Mouse (Mus musculus) embryo, embryonic 11 days (tissue): ENCODE measurements around the gene Matk.

Experiments
- DNase-seq: peaks from one replicate; pipeline ENCODE4 v3.0.0-alpha.2; 2015

Matk gene

DNA sequence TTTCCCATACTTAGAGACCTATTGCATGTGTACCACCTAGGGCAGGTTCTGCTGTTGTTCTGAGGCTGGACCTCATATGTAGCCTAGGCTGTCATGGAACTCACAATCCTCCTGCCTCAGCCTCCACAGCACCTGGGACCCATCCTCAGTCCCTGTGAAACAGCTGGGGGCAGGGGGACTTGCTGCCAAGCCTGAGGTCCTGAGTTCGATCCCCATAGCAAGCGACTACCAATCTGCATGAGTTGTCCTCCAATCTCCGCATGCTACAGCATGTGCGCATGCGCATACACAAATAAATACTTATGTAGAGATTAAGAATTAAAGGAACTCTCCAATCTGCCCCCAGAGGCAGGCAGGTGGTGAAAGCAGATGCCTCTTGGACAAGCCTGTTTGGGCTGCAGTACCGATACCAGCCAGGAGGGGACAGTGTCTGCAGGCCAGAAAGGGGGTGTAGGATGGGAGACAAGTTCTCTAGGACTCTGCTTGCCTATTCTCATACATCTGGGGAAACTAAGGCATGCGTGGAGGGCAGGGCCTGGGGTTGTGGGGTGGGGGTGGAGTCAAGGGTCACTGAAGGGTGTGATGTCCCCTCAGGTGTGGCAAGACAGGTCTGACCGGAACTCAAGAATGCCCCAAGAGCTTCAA is 34.9 kb downstream of the Matk start:
- peak; percentile 33 for DNase-seq

DNA sequence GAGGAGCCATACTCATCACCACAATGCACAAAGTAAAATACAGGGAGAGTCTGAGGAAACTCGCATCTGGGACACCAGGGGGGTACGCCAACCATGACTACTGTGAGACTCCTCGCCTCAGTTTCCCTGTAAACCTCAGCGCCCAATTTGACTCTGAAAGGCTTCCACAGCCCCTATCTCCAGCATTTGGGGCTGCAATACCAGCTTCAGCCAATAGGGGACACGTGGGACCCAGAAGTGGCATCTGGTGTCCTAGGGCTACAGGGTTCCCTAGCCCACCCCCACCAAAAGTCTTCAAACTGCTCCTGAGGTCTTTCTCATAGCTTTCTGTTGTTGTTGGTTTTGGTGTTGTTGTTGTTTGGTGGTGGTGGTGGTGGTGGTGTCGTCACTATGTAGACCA is 35.9 kb downstream of the Matk start:
- DNase-seq = peak; percentile 50

DNA sequence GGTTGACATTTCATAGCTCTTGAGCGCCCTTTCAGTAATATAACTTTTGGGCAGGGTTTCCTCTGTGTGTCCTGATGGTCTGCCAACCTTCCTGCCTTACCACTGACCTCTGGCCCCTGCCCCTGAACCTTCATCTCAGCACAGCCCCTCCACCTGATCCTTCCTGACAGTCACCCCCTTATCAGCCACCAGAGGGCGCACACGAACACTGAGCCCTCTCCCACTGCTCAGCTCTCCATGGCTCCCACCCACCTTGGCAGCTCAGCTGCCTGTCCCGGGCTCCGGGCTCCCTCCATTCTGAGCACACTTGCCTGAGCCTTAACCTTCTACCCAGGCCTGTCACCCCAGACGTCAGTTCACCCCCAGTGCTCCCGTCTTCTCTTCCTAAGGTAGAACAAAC is 36.5 kb downstream of the Matk start:
- peak; percentile 77 for DNase-seq

DNA sequence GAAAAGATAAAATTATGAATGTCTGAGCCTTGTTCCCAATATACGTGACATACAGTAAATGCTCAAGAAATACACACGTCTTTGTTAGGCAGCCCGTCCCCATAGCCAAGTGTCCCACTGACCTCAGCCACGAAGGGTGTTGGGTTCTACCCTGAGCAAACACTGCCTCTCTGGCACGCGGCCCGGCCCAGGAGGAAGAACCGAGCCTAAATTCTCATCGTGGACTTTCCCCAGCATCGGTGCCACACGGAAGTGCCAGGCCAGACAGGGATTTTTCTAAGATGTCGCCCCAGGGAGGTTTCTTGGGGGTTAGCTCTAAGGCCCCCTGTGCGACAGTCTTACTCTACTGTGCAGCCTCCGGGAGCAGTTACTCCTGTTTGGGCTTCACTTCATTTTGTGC is 37.1 kb downstream of the Matk start:
- DNase-seq = no peak

- DNase-seq = no peak
Measured at GRCm38 (mm10) chr10:81290698-81291460, 38.1 kb downstream of the Matk start.

DNA sequence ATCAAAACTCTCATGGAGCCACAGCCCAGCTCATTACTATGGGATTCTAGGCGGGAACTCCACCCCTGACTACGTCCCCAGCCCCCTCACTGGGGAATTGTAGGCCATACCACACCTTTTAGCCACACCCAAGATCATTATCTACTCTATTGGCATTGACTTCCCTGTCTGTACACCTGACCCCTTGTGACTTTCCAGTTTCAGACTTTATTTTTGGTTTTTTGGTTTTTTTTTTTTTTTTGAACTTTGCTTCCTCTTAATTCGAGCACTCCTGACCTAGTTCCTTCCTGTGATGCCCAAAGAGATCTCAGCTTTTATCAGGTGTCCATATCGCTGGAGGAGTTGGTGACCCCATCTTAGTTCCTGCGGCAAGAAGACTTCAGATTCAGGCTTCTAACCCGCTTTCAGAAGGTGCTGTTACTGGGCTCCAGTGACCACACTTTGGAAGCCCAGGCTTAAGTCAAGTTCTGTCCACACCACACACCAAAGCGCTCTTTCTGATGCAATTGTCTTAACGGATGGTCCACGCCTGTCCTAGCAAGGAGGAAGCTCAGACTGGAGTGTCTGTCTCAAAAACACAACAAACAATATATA is 38.9 kb downstream of the Matk start, which contains the start of gene Tjp3:
Gene Tjp3, minus strand, starts transcription at position 71 of the 594 bp plus-strand sequence.
- no peak for DNase-seq

DNA sequence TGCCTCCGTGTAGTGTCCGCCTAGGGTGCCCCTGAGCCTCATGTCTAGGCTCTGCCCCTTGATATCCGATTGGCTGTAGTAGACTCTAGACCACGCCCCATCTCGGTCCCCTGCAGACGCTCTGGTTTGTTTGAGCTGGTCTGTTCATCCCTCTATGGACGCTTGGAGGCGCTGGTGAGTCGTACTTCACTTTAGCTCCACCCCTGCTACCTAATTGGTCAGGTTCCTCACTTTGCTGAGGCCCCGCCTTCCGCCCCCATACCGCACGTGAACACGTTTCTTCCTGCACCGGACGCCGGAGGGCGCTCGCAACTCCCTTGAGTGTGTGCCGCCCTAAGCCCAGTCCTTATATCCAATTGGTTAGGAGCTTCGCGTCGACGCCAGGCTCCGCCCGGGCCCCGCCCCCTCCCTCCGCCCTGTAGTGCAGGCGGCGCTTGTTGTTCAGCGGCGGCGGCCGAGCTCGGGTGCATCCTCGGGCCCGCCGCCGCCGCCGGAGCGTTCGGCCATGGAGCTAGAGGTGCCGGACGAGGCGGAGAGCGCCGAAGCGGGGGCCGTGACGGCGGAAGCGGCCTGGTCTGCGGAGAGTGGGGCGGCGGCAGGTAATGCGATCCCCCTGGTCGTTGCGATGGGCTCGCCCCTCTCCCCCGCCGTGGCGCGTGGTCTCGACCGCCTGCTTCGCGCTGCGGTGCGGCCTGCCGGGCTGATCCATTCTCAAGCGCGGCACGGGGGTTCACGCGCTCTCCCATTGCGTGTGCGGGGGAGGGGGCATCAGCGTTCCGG is 40.0 kb downstream of the Matk start, which contains the start of gene Pip5k1c:
Gene Pip5k1c, plus strand, starts transcription at position 410 of the 780 bp plus-strand sequence.
- DNase-seq = peak; percentile 100

- no peak for DNase-seq
Measured at GRCm38 (mm10) chr10:81293334-81294030, 40.7 kb downstream of the Matk start.

- no peak for DNase-seq
Measured at GRCm38 (mm10) chr10:81294442-81294841, 41.7 kb downstream of the Matk start.

DNA sequence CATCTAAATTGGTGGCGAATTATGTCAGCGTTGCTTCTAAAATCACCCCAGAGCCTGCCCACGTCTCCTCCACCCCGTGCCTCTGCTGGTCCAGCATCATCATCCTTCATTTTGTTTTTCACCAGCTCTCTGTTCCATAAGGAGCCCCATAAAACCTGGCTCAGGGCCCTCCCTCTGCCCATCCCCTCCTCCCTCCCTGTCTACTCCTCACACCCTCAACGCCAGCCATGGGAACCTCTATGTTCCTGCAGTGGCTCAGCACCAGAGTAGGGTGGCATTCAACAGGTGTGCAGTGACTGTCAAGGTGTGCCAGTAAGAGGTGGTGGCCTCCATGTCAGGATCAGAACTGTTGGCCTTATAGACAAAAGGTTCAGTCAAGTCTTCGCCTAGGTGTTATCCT is 42.5 kb downstream of the Matk start:
- DNase-seq = no peak

DNA sequence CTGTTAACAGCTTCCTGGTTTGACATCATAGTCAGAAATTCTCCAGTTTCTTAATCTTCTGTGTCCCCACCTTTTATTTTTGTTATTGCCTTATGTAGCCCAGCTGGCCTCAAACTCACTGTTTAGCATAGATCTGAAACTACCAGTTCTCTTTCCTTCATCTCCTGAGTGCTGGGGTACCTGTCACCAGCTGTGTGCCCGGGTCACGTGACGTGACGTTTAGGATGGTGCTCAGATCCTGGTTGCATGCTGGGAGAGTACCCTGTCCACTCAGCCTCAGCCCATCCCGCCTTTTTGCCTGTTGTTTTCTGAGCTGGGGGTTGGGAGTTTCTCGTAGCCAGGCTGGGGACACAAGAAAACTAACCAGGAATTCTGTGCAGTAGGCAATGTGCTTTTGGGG is 44.5 kb downstream of the Matk start:
- DNase-seq = no peak

GRCm38 (mm10) chr10:81297845-81298244 is 45.1 kb downstream of the Matk start:
- no peak for DNase-seq

DNA sequence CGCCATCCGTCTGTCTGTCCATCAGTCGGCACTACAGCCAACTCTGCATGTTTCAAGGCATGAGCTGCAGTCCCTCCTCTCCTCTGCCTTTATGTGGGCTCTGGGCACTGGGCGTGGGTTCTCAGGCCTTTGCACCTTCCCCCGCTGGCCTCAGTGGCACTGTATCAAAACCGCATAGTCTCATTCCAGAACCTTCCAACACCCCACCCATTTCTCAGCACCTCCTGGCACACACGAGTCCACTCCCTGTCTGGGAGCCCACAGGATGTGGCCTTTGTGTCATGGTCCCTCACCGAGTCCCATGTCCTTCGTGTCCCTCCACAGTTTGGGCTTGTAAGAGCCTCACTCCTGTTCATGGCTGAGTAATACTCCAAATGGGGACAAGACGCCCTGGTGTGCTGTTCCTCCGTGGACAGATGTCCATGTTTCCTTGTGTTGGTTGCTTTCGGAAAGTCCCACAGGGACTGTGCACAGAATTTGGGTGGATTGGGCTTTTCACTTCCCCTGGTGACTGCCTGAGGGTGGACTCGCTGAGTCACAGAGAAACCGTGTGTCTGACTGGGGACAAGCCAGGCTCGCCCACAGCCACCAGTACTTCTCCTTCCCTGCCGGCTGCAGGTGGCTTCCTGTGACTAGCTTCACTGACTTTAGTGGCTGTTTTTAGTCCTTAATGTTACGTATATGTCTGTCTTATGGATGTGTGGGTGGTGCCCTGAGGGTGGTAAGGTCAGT is 45.8 kb downstream of the Matk start:
- DNase-seq = no peak

DNA sequence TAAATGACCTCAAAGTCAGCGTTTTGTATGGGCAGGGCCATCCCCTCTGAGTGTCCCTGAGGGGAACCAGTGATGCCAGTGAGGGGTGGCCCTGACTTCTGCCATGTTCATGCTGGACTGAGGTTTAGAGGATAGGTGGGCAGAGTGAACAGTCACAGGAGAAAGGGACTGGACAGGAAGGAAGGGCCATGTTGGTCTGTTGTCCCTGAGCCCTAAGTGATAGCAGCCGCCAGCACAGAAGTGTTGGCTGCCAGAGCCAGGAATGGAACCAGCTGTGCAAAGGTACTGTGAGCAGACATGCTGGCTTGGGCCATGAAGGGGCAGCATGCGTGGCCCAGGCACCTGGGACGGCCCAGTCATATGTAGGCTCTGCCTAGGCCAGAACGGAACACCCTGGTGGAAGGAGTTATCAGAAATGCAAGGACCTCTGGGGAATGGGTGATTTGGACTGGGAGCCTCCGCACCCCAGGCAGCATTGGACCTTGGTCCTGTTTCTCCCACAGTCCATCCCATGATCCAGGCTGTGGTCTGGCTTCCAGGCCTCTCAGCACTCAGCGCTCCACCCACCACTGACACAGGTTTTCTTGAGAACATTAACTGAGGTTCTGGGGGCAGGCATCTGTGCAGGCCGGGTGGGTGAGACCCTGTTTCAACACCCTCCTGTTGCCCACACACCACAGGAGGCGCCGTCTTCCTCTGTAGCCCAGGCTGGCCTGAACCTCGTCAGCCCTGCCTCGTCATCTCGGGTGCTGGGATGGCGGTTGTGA is 47.0 kb downstream of the Matk start:
- no peak for DNase-seq

DNA sequence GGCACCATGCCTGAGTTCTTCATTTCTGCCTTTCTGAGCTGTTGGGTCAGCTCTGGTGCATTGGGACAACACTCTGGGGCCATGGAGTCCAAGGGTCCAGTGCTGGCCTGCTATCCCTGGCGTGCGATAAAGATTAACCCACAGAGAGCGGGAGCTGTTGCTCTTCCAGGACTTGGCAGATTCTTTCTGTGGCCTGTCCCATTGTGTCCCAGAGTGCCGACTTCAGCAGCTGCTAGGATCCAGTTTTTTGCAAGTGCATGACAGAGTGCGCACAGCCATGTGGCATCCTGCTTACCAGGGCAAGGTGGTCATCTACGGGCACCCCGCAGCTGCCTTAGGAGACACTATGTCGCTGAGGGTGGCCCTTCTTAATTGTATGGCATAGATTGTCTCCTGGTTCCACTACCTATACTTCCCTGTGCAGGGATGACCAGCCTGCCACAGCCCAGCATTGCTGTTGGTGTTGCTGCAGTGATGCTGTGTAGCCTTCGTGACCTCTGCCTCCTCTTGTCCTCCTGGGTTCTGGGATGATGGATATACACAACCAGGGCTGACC is 47.7 kb downstream of the Matk start:
- no peak for DNase-seq

- DNase-seq = no peak
Measured at GRCm38 (mm10) chr10:81301321-81301720, 48.6 kb downstream of the Matk start.

- no peak for DNase-seq
Measured at GRCm38 (mm10) chr10:81302288-81302687, 49.6 kb downstream of the Matk start.

- no peak for DNase-seq
Measured at GRCm38 (mm10) chr10:81302781-81303218, 50.1 kb downstream of the Matk start.

DNA sequence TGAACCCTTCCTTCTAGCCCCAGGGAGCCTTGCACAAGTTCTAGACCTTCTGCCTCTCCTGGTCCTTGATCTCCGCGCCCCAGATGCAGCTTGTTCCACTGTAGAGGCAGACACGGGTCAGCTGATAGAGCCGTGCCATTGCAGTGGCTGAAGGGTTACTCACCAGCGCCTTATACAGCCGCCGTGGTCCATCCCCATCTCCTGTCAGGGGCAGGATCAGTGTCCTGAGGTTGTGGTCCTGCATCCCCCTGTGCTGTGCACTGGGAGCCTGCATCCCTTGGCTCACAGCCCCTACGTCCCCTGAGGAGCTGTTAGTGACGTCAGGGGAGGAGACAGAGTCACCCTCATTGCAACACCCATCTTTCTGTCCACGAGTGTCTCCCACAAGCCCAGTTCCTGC is 50.5 kb downstream of the Matk start:
- no peak for DNase-seq

GRCm38 (mm10) chr10:81303761-81304160 is 51.0 kb downstream of the Matk start:
- DNase-seq = no peak
